Mouse (Mus musculus) stomach, postnatal 0 days (tissue): ENCODE data around the gene Hltf.

ENCODE experiments used
- CTCF ChIP-seq: IDR thresholded peaks from 2 replicates; pipeline ENCODE4 v1.5.1; 2016; ENCODE audit warnings: antibody characterized with exemption, low read depth, mild to moderate bottlenecking, moderate library complexity
- EP300 ChIP-seq: optimal IDR thresholded peaks from 2 replicates; pipeline ENCODE3; 2016; ENCODE audit warnings: antibody characterized with exemption

DNA sequence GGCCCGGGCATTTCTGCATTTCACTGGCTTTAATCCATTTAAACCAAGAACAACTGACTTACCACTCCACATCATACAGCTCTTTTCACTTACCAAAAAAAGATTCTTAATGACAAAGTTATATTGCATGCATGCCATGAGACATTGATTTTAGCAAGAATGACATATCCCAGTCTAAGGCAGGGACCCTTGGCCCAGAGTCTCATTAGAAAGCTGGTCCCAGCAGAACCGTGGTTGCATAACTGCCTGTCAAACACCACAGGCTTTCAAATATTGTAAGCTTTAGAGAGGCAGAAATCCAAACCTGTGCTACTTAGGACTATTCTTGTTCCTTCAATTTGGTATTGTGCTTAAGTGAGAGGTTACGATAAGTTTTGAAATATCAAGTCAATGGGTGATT is 86.1 kb downstream of the Hltf start:
- no peak for TF ChIP-seq CTCF
- no peak for TF ChIP-seq EP300
